Mouse (Mus musculus): ENCODE measurements around the gene Gm10061.
"Not testable (repeated sequence)": the region's sequence is repeated elsewhere in the genome, so short reads cannot be mapped to it uniquely, and the experiment has no call there.

Gene Gm10061

DNA sequence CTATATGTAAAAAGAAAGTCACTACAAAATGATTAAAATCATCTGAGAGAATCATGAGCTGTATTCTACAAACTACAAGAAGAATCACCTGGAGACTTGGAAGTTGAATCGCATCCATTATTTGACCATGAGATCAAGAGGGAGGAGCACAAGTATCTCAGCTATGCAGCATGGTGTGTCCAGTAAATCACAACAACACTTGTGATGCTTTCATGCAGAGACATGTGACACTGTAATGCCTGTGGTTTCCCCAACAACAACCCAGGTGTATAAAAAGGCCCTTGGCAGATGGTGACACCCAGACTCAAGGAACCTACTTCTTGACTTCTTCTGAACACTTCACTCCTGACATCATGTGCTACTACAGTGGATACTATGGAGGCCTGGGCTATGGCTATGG lies at the start of gene Gm10061:
Gene Gm10061, plus strand, starts transcription at position 301 of the 400 bp plus-strand sequence.
- CTCF ChIA-PET = no interaction called here

- CTCF ChIA-PET = no interaction called here
Measured at GRCm38 (mm10) chr16:89140551-89140950, 10.3 kb upstream of the Gm10061 start, which contains the start of gene Gm6358. Gene Gm6358, plus strand, starts transcription at chr16:89140851.

GRCm38 (mm10) chr16:89157652-89158051 lies 6.8 kb downstream of the Gm10061 start, which contains the start of gene Gm9789:
Gene Gm9789, plus strand, starts transcription at chr16:89157952.
- CTCF ChIA-PET = no interaction called here

- CTCF ChIA-PET = not testable (repeated sequence)
Measured at GRCm38 (mm10) chr16:89169190-89169589, 18.3 kb downstream of the Gm10061 start, which contains the start of gene Gm7735. Gene Gm7735, plus strand, starts transcription at chr16:89169490.

DNA sequence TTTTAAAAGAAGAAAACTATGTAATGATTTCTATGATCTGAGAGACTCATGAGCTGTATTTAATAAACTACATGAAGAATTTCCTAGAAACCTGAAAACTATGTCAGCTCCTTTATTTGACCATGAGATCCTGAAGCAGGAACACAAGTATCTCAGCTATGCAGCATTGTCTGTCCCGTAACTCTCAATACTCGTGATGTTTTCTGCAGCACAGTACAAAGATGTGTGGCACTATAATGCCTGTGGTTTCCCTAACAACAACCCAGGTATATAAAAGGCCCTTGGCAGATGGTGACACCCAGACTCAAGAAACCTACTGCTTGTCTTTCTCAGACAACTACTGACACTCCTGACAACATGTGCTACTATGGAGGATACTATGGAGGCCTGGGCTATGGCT lies 23.5 kb downstream of the Gm10061 start, which contains the start of gene 1110057P08Rik:
Gene 1110057P08Rik, plus strand, starts transcription at position 301 of the 400 bp plus-strand sequence.
- CTCF ChIA-PET = no interaction called here

- CTCF ChIA-PET = no interaction called here
Measured at GRCm38 (mm10) chr16:89188621-89189020, 37.7 kb downstream of the Gm10061 start.

Measured in spleen, embryonic (tissue).